Mouse (Mus musculus) ES-Bruce4 (cell line): ENCODE measurements at regions not wholly inside any gene's neighbourhood (a gene's known extent, or its start where the extent isn't known, plus 50 kb on each side); places are given as distances from the start of the nearest gene placed in this dataset.

Source experiments
- CTCF ChIP-seq: IDR thresholded peaks from one replicate; pipeline ENCODE4 v1.8.1; 2011; ENCODE audit warnings: low read depth, low read length
- EP300 ChIP-seq: IDR thresholded peaks from 2 replicates; pipeline ENCODE4 v1.6.1; 2011; ENCODE audit warnings: low read depth, low read length; ENCODE audit not compliant: insufficient read depth
- POLR2A ChIP-seq: IDR thresholded peaks from one replicate; pipeline ENCODE4 v1.8.1; 2011; ENCODE audit warnings: low read length; ENCODE audit not compliant: insufficient read depth

- TF ChIP-seq POLR2A = no peak
- TF ChIP-seq CTCF = no peak
- no peak for TF ChIP-seq EP300
Observed at GRCm38 (mm10) chr5:89980204-89980603, 97.1 kb upstream of the Adamts3 start.
